Mouse (Mus musculus) right cerebral cortex, postnatal 10 days (tissue): ENCODE data around the gene Nphs1.

Experiments
- DNase-seq, 2 experiments: peaks; one replicate each; pipeline ENCODE4 v3.0.0; 2021; ENCODE audit warnings: low spot score in 2 of 2

Gene Nphs1

DNA sequence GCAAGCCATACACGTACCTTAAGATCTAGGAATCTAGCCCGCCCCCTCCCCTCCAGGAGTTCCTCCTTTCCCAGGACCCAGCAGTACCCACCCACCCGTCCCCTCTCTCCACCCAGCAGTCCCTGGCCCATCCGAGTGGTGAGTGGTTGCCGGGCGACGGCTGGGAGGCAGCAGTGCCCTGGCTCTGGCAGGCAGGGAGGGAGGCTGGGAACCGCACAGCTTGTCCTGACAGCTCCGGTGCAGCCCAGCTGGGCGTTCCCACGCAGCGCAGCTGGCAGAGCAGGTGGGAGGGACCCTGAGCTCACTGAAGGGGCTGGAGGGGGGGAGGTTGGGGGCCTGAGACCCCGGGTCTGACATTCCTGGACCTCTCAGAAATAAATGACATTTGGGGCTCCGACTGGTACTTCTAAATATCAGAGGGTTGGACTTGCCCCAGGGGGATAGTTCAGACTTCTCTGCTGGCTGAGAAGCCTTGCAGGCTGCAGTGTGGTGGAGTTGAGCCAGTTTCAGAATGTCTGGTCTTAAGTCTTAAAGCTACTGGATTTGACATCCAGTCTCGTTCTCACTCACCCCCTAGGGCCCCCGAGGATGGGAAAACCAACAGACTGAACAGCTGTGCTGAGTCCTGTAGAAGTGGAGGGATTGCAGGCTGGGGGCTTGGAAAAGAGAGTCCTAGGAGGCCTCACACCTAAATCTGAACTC, at the start of gene Nphs1, which contains the start of gene Kirrel2:
TSS of gene Nphs1 (plus strand) at position 687 of the 702 bp plus-strand sequence.
TSS of gene Kirrel2 (minus strand) at position 62 of the 702 bp plus-strand sequence.
- peak; percentile 82 to 85 for DNase-seq

DNA sequence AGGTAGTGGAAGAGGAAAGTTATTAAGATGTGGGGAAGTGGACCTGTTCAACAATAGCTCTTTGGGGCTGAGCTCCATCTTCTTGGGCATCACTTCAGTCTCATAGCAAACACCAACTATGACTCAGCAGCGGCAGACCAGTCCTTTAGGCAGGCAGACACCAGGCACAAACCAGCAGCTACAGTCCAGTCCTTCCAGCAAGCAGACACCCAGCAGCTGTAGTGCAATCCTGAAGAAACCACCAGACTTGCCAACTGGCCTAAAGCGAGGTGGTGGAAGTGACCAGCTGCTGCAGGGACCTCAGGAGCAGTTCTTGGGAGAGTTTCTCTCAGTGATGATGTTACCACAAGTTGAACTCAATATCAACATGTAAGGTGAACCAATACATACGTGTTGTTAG, 49.5 kb upstream of the Nphs1 start:
- DNase-seq = no peak

DNA sequence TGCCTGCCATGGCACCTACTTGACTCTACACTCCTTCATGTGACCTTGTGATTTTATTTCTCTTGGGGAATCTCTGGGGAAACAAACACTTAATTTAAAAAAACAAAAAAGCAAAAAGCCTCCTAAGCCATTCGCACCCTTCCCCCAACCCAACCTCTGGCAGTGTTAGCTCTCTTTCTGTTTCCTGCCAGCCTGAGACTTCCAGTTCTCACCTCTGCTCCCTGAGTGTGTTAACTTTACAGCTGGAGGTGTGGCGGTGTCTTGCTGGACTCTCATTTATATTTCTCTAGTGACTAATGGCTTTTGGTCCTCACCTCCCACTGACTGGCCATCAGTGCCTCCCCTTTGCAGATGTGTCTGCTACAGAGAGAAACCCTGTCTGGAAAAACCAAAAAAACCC, 48.3 kb upstream of the Nphs1 start:
- no peak for DNase-seq

DNA sequence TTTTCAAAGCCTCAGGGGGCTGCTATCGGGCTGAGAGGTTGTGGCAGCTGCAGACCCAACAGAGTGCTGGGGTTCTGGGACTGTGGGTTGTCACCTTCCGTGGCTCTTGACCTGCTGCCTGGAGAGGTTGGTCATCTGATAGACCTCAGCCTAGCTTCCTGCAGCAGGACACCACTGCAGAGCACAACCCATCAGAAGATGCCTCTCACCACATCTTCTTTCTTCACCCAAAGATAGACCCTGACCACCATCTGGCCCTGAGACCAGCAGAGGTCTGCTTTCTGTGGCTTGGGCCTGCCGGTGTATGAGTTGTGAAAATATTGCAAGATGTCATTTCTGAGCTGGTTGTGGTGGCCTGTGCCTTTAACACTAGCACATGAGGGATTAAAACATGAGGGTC, 47.1 kb upstream of the Nphs1 start:
- no peak for DNase-seq

DNA sequence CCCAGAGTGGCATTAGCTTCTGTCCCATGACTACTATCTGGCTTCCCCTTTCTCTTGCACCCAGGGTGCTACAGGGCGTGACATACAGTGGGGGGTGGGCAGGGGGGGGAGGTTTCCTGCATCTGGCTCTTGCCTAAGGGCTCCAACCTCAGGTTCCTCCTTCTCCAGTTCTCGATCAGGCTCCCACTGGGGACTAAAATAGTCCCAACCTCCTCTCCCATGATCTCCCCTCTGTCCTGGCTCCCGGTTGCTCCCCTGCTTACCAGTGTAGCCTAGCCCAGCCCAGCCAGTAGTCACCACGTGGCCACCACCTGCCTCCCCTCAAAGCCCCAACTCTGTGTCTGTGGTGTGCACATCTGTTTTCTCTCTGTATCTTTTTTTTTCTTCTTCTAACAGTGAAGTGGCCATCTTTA, 45.4 kb upstream of the Nphs1 start:
- DNase-seq = no peak

DNA sequence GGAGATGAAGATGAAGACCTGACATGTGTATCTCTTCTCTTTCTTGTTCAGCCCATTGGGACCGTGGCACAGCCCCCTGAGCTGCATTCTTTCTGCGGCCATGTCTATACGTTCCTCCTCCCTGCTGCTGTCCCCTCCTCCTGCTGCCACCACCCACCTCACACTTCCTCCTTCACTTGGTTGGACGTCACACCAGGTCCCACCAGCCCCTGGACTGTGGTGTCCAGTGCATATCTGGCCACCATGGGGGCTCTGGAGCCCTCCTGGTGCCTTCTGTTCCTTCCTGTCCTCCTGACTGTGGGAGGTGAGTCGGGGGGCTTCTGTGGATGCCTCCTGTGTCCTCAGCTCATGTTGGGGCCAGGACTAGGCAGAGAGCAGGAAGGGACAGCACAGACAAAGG, 44.5 kb upstream of the Nphs1 start, which contains the start of gene Tyrobp:
TSS of gene Tyrobp (plus strand) at position 165 of the 400 bp plus-strand sequence.
- DNase-seq = no peak

DNA sequence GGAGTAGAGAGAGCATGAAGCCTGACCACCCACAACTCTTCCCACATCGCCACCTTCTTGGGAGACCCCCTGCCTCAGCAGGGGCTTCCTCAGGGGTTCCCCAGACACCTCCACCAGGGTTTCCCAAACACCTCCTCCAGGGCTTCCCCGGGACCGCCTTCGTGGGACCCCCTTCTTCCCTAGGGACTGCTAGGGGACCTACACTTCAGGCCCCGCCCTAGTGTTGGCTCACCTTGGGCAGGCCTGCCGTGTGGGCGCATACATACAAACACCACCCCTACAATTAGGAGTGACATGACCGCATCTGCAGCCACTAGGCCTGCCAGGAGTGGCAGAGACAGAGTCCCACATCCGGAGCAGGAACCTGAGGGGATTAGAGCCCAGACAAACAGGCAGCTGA, 40.3 kb upstream of the Nphs1 start:
- DNase-seq = no peak

DNA sequence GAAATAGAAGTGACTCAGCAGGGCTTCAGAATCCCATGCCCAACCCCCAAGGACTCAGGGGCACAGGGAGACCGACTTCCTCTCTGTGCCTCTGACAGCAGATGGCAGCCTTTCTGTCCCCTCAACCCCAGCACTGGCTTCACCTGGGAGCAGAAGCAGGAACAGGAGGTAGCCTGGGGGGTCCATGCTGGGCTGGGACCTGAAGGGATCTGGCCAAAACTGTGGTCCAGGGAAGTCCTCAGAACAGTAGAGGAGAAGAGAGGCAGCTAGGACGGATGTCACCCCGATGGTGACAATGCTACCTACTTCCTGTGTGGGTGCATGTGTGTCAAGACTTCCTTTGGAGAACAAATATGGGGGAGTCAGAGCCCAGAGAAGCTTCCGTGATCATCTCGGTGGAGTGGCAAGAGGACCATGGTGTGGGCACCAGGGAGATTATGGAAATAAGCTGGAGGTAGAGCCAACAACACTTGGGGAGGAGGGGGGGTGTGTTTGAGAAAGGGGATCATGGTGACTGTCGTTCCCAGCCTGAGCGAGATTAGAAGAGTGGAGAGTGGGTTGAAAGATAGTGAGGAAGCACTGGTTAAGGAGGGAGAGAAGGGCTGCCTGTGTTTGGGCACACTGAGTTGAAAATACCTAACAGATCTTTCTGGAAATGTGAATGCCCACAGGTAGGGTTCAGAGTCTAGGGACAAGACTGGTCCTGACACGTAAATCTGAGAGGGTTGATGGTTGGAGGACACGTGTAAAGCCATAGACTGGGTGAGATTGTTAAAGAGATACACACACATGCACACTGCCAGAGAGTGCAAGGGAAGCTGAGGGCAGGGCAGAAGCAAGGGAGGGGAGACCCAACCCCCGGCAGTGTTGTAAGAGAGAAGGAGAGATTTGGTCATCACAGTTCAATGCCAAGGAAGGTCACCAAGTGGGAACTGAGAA, 38.3 kb upstream of the Nphs1 start, which contains the start of gene Hcst:
TSS of gene Hcst (minus strand) at position 294 of the 939 bp plus-strand sequence.
- no peak for DNase-seq

DNA sequence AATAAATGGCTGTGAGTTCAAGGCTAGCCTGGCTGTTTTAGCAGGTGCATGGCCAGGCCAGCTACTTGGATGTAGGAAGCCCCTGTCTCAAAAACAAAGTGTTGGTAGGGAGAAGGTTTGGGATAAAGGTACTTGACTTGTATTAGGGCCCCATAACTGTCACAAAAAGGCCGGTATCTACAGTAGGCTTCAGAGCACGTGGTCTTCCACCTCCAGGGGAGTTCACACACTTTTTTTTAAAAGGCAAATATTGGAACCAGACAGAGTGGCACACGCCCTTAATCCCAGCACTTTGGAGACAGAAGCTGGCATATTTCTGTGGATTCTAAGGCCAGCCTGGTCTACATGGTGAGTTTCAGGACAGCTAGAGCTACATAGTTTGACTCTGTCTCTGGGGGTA, 37.4 kb upstream of the Nphs1 start:
- DNase-seq = no peak

DNA sequence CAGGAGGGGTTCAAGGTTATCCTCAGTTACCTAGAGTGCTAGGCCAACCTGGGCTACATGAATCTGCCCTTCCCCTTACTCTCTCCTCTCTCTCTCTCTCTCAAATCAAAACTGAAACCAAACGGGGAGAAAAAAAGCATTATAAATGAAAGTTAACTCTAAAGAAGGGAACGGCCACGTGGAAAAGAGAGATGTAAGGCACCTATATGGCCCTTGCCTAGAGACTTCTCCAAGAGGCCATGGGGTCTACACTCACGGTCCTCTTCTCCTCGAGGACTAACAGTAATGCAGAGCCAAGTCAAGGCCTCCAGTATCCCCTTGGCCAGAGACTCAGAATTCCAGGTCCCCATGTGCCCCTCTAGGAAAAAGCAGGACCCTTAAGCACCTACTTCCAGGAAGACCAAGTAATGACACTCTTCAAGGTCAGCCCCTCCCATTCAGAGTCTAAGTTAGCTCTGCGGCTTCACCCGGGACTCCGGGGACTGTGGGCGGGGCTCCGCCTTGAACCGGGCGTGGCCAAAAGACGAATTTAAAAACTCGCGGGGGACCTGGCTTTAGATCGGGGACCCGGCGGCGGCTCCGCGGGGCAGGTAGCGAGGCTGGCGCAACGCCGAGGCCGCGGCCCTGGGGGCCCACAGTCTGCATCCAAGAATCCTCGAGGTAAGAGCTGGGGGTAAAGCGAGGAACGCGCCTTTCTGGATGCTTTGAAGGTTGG, 36.8 kb upstream of the Nphs1 start, which contains the start of gene Nfkbid:
TSS of gene Nfkbid (plus strand) at position 558 of the 715 bp plus-strand sequence.
- peak; percentile 64 to 73 for DNase-seq

DNA sequence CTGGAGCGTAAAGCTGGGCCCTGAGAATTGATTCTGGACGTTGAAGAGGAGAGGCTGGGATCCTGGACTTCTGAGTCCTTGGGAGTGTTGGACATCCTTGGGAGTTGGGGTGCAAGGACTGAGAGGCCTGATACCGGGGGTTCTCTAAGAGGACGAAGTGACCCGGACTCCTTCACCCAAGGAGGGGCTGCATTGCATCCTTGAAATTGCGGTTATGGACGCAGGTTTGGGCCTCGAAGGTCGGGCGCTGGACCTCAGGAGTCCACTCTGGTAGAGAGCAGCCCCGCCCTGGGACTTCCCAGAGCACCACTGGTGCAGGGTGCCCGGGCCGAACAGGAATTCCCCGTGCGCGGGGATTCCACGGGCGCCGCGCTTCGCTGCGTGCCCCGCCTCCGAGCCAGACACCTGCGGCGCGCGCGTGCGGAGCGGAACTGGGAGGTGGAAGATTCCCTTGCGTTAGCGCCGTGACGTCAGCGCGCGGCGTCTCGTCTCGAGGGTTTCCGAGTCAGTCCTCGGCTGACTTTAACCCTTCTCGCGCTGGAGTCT, 36.2 kb upstream of the Nphs1 start:
- peak; percentile 96 to 97 for DNase-seq

DNA sequence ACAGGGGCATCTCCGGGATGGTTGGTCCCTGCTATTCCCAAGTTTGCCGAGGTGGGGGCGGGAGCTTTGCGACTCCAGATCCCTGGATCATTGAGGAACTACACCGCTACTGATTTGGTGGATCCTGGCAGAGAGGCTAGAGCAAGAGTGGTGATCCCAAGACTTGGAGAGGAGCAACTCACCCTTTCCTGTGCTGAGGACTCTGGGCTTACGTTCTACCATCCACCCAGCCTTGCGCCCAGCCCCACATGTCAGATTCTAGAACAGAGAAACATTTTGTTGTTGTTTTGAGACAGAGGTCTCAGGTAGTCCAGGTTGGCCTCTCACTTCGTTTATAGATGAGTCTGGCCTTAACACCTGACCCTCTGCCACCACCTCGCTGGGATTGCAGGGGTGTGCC, 35.6 kb upstream of the Nphs1 start:
- no peak for DNase-seq

DNA sequence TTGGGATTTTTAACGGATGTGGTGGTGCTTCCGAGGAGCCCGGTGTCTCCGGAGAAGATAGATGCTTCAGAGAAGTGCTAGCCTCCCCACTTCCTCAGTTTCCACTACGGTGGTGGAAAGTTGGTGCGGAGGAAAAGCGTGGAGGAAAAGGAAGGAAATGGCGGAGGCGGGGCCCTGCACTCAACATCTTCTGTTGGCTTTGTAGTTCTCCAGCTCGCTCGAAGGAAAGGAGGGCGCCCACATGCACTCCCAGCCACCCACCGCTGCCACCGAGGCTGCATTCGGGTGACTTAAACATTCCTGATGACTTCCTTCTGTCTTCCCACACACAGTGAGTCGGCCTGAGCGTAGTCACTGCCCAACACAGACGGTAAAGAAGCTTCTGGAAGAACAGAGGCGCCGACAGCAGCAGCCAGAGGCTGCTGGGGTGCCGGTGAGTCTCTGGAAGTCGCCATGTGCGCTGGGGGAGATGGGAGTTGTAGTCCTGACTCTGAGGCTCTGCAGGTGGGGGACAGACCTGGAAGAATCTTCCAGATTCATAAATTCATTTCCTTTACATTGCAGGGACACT, 35.0 kb upstream of the Nphs1 start:
- DNase-seq = peak; percentile 57 to 63

DNA sequence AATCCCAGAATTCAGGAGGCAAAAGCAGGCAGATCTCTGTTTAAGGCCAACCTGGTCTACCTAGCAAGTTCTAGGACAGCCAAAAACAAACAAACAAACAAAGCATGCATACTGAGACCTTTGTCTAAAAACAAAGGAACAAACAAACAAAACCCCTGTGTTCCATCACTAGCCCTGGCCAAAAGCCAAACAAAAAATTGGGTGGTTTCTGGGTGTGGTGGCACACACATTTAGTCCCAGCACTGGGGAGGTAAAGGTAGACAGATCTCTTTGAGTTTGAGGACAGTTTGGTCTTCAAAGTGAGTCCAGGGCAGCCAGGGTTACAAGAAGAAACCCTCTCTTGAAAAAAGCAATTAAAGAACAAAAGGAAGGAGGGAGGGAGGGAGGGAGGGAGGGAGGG, 28.8 kb upstream of the Nphs1 start:
- DNase-seq = no peak

DNA sequence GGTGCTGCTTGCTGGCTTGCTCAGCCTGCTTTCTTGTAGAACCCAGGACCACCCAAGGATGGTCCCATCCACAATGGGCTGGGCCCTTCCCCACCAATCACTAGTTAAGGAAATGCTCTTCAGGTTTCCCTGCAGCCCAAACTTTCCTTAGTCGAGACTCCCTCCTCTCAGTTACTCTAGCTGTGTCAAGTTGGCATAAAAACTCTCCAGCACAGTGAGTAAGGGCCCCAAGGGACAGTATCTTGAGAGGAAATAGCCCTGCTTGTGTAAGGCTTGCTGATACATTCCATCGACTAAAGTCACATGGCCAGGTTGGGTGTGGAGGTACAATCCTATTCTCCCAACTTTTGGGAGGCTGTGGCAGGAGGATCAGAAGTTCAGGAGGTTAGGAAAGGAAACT, 27.9 kb upstream of the Nphs1 start:
- DNase-seq = no peak

DNA sequence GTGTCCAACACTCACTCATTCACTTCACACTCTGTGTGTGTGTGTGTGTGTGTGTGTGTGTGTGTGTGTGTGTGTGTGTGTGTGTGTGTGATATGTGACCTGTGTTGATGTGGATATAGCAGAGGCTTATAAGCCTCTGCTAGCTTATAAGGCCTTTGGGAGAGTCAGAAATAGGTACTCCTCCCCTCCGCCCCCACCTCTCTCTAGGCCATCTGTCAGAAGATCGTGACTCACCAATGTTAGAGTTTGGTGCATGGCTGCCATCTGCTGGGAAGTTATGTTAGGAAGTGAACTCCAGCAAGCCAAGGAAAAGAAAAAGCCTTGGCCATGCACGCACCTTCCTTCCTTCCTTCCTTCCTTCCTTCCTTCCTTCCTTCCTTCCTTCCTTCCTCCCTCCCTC, 26.3 kb upstream of the Nphs1 start:
- peak; percentile 91 to 92 for DNase-seq

DNA sequence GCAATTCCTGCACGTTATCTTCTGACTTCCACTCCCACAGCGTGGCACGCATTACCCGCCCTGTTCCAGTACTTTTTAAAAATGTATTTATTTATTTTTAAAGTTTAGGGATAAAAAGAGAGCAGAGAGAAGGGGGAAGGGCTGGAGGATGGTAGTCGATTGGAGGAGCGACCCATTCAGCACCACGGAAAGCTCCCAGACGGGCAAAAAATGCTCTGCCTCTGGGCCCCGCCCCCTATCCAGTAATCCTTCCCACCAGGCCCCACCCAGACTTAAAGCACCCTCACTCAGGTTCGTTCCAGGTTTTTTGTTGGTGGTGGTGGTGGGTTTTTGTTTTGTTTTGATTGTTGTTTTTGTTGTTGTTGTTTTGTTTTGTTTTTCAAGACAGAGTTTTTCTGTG, 23.9 kb upstream of the Nphs1 start:
- DNase-seq = no peak

DNA sequence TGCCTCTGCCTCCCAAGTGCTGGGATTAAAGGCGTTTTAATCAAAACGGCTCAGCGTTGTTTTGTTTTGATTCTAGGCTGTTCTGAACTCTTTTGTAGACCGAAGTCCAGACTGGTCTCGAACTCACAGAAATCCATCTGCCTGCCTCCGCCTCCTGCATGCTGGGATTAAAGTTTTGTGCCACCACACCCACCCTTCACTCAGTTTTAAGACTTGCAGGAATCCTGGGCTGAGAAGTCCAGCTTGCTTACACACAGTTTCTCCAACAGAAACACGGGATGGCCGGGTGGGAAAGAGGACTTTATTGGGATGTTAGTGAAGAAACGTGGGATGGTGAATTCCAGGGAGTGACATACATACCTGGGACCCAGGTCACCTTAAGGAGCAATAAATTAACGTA, 23.4 kb upstream of the Nphs1 start:
- no peak for DNase-seq

DNA sequence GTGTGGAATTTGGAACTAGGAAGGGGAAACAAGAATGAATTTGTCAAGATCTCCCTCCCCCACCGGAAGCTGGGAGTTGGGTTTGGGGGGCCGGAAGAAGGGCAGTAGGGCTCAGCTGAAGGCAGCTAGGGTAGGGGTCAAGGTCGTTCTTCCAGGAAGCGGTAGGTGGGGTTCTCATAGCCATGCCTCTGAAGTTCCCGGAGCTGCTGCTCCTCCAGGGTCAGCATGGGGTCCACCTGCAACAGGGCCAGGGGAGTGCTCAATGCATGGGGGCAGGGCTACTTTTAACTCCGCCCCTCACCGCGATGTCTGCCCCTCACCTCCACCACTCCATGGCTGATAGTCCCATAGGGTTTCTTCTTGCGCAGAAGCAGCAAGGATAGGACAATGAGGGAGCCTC, 23.0 kb upstream of the Nphs1 start:
- DNase-seq = no peak

DNA sequence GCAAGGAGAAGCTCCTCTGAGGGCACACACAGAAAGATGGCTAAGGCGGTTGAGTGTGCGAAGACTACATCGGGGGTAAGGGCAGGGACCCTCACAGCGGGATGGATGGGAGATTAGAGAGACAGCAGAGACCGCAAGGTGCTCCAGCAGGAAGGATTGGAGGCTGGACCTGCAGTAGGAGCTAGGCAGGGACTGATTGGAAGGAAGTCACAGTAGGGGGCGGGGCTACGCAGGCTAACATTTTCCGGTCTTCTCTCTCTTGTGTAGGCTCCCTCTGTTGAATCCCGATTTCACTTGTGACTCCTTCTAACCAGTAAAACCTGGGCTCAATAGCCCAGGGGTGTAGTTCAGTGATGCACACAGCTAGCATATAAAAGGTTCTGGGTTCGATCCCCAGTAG, 21.2 kb upstream of the Nphs1 start:
- no peak for DNase-seq

DNA sequence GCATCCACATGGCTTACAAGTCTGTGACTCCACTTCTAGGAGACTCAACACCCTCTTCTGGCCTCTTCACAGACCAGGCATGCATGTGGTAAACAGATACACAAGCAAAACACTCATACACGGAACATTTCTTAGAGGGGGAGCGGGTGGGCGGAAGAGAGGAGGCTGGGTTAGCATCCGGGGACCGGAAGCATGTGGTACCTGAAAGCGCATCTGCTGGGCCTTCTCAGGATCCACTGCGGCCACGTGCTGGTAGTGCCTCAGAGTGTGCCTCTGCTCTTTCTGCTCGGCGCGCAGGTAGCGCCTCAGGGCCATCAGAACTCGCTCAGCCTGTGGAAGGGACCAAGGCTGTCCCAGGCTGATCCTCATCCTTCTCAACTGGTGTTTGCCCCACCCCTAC, 18.4 kb upstream of the Nphs1 start:
- no peak for DNase-seq
